Mouse (Mus musculus) mouse trophoblast stem cell (cell line): ENCODE results near the gene C5ar1.
"Not testable (repeated sequence)": the region's sequence is repeated elsewhere in the genome, so short reads cannot be mapped to it uniquely, and the experiment has no call there.

Experiments used
- in situ Hi-C, 2 experiments: fragments of 300-500 bp; cut with MseI, MboI; formaldehyde crosslinking; loops; 2 replicates in 1 of 2; 3 replicates in 1 of 2; pipeline ENCODE4 v1.15.1; 2025

C5ar1 gene

GRCm38 (mm10) chr7:16259110-16259590 lies at the start of gene C5ar1:
C5ar1 (minus strand) TSS chr7:16259540.
- in situ Hi-C loops: no loop called here

- in situ Hi-C loops: no loop called here
Measured at GRCm38 (mm10) chr7:16308555-16309317, 49.4 kb upstream of the C5ar1 start.

GRCm38 (mm10) chr7:16308093-16308492 lies 48.8 kb upstream of the C5ar1 start, which contains the start of gene Bbc3:
Bbc3 (plus strand) TSS chr7:16308393.
- in situ Hi-C loops: not testable (repeated sequence)

GRCm38 (mm10) chr7:16307141-16307540 lies 47.8 kb upstream of the C5ar1 start:
- in situ Hi-C loops: not testable (repeated sequence)

GRCm38 (mm10) chr7:16299419-16300035 lies 40.2 kb upstream of the C5ar1 start:
- in situ Hi-C loops: no loop called here

- in situ Hi-C loops: no loop called here
Measured at GRCm38 (mm10) chr7:16298927-16299326, 39.6 kb upstream of the C5ar1 start.

- in situ Hi-C loops: no loop called here
Measured at GRCm38 (mm10) chr7:16297616-16298015, 38.3 kb upstream of the C5ar1 start.

GRCm38 (mm10) chr7:16296766-16297390 lies 37.5 kb upstream of the C5ar1 start:
- in situ Hi-C loops: no loop called here

- in situ Hi-C loops: no loop called here
Measured at GRCm38 (mm10) chr7:16296146-16296545, 36.8 kb upstream of the C5ar1 start.

- in situ Hi-C loops: no loop called here
Measured at GRCm38 (mm10) chr7:16295321-16295900, 36.1 kb upstream of the C5ar1 start.

- in situ Hi-C loops: no loop called here
Measured at GRCm38 (mm10) chr7:16294837-16295236, 35.5 kb upstream of the C5ar1 start.

- in situ Hi-C loops: no loop called here
Measured at GRCm38 (mm10) chr7:16294346-16294745, 35.0 kb upstream of the C5ar1 start.

GRCm38 (mm10) chr7:16287791-16288190 lies 28.5 kb upstream of the C5ar1 start:
- in situ Hi-C loops: no loop called here

GRCm38 (mm10) chr7:16287016-16287415 lies 27.7 kb upstream of the C5ar1 start:
- in situ Hi-C loops: no loop called here

GRCm38 (mm10) chr7:16286026-16286961 lies 27.0 kb upstream of the C5ar1 start, which contains the start of gene Ccdc9:
Ccdc9 (minus strand) TSS chr7:16286795.
- in situ Hi-C loops: no loop called here

GRCm38 (mm10) chr7:16285450-16286025 lies 26.2 kb upstream of the C5ar1 start:
- in situ Hi-C loops: no loop called here

GRCm38 (mm10) chr7:16284904-16285303 lies 25.6 kb upstream of the C5ar1 start:
- in situ Hi-C loops: no loop called here

- in situ Hi-C loops: no loop called here
Measured at GRCm38 (mm10) chr7:16284001-16284400, 24.7 kb upstream of the C5ar1 start.

- in situ Hi-C loops: no loop called here
Measured at GRCm38 (mm10) chr7:16282334-16282733, 23.0 kb upstream of the C5ar1 start.

- in situ Hi-C loops: no loop called here
Measured at GRCm38 (mm10) chr7:16280721-16281120, 21.4 kb upstream of the C5ar1 start.
